Mouse (Mus musculus) megakaryocyte, embryonic 14.5 days (primary cell): ENCODE measurements around the gene Myo1h. TPM values are rescaled to one million over a fixed set of nuclear protein-coding genes. Genes with fewer than 3 reads are reported as not detected.
A peak's percentile ranks its signal among the peaks of the same experiment; 100 is the strongest.

Experiments used
- H3K27me3 ChIP-seq: replicated peaks from 2 replicates; pipeline ENCODE3; 2012; ENCODE audit warnings: inconsistent platforms
- H3K36me3 ChIP-seq: replicated peaks from 2 replicates; pipeline ENCODE3; 2012; ENCODE audit warnings: low read length, inconsistent platforms, mixed read lengths
- H3K4me1 ChIP-seq: 2 replicates; pipeline ENCODE4 v1.6.1; 2012; ENCODE audit warnings: inconsistent platforms
- H3K4me3 ChIP-seq: replicated peaks from 2 replicates; pipeline ENCODE3; 2012; ENCODE audit warnings: moderate library complexity, mild to moderate bottlenecking, inconsistent platforms
- H3K9me3 ChIP-seq: 2 replicates; pipeline ENCODE4 v1.6.1; 2012; ENCODE audit warnings: inconsistent platforms
- FLI1 ChIP-seq: IDR thresholded peaks from 2 replicates; pipeline ENCODE4 v1.6.1; 2012; ENCODE audit warnings: low read length, inconsistent platforms, mixed read lengths
- GATA1 ChIP-seq: IDR thresholded peaks from 3 replicates; pipeline ENCODE4 v1.6.1; 2012; ENCODE audit warnings: mixed read lengths, low read length, inconsistent platforms, borderline replicate concordance
- polyA plus RNA-seq: library from polyadenylated mRNA; stranded (reverse); fragments of >175 nt; gene quantifications from 2 replicates; pipeline ENCODE4 v1.2.3, GENCODE M21; 2012; ENCODE audit warnings: low replicate concordance; ENCODE audit not compliant: insufficient read depth

The Myo1h gene
- polyA plus RNA-seq, 1 experiment, result not detected

DNA sequence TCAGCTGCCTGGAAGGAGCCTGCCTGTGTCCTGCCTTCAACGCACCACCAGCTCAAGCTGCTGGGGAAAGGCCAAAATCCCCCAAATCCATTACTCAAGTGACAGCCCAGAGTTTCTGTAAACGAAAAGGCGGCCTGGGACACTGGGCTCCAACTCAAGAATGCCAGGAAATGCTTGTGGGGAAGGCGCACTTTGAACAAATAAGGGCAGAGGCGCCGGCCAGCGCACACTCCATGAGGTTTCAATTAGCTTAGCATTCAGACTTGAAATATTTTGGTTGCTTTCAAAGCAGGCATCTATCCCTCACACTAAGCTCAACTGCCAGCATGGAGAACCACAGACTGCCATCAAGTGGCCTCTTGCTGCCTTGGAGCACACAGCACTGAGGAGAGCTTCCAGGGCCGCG lies 81.4 kb downstream of the Myo1h start:
- Histone ChIP-seq H3K4me1 (peaks cover 69% of the 10 kb centered on the region), H3K27me3 (no peaks in the 10 kb centered on the region)

DNA sequence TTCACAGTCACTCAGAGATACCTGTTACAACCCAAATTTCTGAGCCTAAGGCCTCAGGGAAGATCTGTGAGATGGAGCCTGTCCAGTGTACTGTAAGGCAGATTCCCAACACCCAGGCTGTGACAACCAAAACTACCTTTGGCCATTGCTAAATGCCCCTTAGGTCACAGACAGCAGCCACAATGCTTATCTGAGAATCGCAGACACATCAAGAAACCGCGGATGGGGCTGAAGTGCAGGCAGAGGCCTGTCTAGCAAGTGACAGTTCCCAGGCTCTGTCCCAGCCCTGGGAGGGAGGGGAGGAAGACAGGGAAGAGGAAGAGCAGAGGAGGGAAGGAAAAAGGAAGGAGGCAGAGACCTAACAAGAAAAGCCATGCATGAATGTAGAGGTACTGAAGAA lies 82.4 kb downstream of the Myo1h start:
- Histone ChIP-seq H3K4me3 (peak overlapping the region; percentile 88), H3K9me3 (no peaks in the 10 kb centered on the region), H3K27me3 (no peaks in the 10 kb centered on the region), H3K36me3 (peaks cover 96% of the 10 kb centered on the region), H3K4me1 (peaks cover 70% of the 10 kb centered on the region)
- TF ChIP-seq GATA1, result no peak
- TF ChIP-seq FLI1, result no peak

More for the DNA sequence above, 81.4 kb downstream of the Myo1h start:
- Histone ChIP-seq H3K36me3 (peaks cover 96% of the 10 kb centered on the region), H3K4me3 (peak overlapping the region; percentile 88), H3K9me3 (no peaks in the 10 kb centered on the region)
- TF ChIP-seq FLI1 (no peak), GATA1 (no peak)

DNA sequence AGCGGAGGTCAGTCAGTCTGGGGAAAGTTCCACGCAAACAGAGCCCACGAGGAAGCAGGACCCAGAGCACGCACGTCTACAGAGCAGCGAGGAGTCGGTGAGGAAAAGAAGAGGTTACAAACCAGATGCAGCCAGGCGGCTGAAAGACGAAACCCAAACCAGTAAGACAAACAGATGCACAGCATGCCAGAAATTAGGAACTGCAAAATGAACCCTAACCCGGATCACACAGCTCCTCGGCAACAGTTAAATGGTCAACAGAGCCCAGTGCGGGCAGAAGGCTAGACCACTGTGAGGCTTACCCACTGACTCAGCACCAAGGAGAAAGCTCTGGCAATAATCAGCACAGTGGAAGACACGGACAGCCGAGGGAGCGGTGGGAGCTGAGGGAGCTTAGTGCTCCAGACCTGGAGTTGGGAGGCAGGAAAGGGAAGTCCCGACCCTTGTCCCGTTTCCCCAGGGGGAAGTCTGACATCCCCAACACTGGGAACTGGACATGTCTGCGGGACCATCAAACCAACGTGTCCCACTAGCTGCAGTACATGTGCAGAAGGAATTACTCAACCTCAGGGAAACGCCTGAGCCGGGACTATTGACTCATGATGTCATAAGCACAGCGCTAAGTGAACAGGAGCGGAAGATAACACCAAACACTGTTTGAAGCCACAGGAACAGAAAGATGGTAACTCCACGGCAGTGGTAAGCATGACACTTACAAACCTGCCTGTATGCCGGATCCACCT lies 82.9 kb downstream of the Myo1h start:
- Histone ChIP-seq H3K27me3 (no peaks in the 10 kb centered on the region), H3K9me3 (no peaks in the 10 kb centered on the region), H3K36me3 (peaks cover 93% of the 10 kb centered on the region), H3K4me1 (peaks cover 76% of the 10 kb centered on the region), H3K4me3 (peak overlapping the region; percentile 88)
- TF ChIP-seq GATA1 (no peak), FLI1 (no peak)

DNA sequence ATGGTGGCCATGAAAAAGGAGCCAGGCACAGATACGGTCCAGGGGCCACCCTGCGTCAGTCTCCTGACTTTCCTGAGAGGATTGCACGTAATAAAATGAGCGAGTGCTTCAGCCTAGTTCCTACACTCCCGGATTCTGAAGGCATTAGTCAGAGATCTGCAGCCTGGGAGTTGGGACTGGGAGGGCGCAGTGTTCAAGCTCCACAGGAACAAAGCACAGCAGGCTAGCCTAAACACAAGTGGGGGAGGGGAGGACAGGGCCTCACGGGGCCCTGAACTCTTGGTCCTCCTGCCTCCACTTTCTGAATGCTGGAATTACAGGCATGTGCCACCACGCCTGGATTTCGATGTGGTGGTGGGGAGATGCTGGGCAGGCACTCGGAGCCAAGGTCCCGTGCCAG lies 83.6 kb downstream of the Myo1h start:
- TF ChIP-seq GATA1, result no peak
- no peak for TF ChIP-seq FLI1
- Histone ChIP-seq H3K4me3 (no peak overlapping the region), H3K36me3 (peaks cover 86% of the 10 kb centered on the region), H3K4me1 (peaks cover 82% of the 10 kb centered on the region), H3K9me3 (no peaks in the 10 kb centered on the region), H3K27me3 (no peaks in the 10 kb centered on the region)

DNA sequence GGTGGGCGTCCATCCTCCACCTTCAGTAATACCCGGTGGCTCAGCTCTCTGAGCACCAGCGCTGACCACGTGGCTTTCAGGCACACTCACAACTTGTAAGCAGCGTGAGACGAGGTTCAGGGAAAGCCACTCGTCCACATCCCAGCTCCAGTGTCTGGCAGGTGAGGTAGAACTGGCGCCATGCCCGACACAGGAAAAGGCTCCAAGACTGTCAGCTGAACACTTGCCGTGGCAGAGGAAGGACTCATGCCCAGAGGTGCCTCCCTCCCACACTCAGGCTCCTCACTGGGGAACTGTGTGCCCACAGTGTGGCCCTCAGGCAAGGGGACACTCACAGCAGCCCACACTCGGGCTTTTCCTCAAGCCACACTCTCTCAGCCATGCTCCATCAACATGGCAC lies 84.2 kb downstream of the Myo1h start:
- Histone ChIP-seq H3K27me3 (no peaks in the 10 kb centered on the region), H3K9me3 (no peaks in the 10 kb centered on the region), H3K4me1 (peaks cover 89% of the 10 kb centered on the region), H3K4me3 (no peak overlapping the region), H3K36me3 (peaks cover 80% of the 10 kb centered on the region)
- TF ChIP-seq FLI1 (no peak), GATA1 (no peak)

DNA sequence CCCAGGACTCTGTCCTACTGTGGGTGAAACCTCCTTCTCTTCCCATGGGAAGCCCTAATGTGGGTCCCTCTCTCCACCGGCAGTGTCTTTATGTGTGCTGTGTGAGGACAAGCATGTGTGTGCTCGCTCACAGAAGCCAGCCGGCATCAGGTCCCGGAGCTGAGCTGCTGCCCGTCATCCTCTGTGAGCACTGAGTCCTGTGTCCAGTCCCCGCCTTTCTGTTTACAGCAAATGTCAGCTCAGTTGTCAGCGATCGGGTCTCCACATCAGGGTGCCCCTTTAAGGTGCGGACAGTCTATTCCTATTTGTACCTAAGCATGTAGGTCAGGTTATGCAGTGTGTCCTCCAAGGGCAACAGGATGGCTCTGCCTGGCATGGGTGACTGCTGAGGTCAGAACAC lies 84.6 kb downstream of the Myo1h start:
- Histone ChIP-seq H3K27me3 (no peaks in the 10 kb centered on the region), H3K9me3 (no peaks in the 10 kb centered on the region), H3K4me3 (peak overlapping the region; percentile 54), H3K4me1 (peaks cover 92% of the 10 kb centered on the region), H3K36me3 (peaks cover 76% of the 10 kb centered on the region)
- TF ChIP-seq FLI1, result no peak
- TF ChIP-seq GATA1, result no peak

DNA sequence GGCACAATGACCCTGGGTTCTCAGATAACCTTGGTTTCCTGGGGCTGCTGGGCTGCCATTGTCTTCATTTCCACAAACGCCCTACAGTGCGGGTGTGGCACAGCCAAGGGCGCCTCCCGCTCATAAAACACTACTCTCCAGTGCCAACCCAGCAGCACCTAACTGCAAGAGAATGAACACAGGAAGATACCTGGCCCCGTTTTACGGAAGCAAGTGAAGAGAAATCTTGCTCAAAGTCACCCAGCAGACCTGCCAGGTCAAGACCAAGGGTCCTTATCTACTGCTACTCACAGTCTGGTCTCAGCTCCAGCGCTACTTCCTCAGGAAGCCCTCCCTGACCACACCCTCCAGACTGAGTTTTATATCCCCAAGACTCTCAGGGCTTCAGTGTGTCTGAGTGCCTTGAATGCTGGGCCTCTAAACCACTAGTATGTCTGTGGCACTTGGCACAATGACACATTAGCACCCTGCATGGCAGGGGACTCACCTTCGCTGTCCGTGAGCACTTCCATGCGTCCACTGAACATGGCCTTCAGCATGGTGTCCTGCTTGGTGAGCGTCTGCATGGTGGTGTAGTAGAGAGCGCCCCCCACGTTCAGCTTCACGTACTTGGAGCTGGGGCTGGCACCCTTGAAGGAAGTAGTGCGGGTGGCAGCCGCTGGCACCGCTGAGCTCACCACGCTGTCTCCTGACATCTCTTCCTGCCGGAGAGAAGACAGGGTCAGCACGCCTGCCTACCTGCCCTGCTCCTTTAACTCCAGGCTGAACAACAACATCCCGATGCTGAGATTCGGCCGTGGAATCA lies 85.6 kb downstream of the Myo1h start:
- Histone ChIP-seq H3K4me3 (peak overlapping the region; percentile 88), H3K4me1 (peaks cover 99% of the 10 kb centered on the region), H3K36me3 (peaks cover 66% of the 10 kb centered on the region), H3K9me3 (no peaks in the 10 kb centered on the region), H3K27me3 (no peaks in the 10 kb centered on the region)
- TF ChIP-seq FLI1, result no peak
- 0 out of 3 replicates have a peak, but pooled peaks have one; percentile 16 for TF ChIP-seq GATA1

DNA sequence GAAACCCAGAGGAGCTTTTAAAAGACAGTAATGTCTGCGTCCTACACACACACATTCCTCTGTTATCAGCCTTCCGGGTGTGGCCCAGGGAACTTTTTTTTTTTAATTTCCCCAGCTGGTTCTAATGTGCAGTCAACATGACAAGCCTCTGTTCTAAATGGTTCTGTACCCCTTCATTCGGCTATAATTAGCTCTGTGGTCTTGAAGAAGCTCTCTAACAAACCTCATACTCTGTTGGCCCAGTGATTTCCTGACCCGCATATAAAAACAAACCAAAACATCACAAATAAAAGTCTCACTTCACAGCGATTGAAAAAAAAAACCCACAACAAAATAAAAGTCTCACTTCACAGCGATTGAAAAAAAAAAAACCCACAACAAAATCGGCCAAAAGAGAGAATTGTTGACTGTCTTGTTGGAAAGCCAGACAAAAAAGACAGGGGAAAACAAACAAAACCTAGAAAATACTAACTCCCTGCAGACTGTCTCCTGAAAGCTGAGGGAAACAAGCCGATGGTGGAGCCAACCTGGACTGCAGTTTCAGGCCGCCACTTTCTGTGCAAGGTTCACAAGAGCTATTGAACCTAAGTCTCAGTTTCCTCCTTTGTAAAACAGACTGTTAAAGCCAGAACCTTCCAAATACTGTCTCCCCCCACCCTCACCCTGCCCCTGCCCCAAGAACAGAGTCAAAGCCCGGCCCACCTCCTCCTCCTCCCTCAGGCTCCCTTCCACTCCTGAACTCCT lies 89.4 kb downstream of the Myo1h start:
- TF ChIP-seq GATA1 (no peak), FLI1 (no peak)
- peak overlapping the region; percentile 98 for H3K4me3 ChIP-seq

DNA sequence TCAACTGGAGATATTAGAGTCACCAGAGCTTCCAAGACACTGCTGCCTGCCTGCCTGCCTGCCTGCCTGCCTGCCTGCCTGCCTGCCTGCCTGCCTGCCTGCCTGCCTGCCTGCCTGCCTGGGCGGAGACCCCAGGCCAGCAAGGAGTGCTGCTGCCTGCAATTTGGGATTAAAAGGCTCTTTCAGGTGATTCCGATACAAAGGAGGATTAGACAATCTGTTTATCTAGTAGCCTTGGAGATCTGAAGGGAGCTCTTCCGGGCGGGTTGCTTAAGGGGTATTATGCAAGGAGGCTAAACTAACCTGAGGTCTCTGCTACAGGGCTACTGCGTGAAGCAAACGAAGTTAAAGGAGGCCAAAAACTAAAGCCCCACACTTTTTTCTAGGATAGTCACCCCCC lies 90.0 kb downstream of the Myo1h start:
- Histone ChIP-seq H3K4me3 (peak overlapping the region; percentile 98), H3K36me3 (peaks cover 38% of the 10 kb centered on the region), H3K4me1 (peaks cover 87% of the 10 kb centered on the region), H3K27me3 (no peaks in the 10 kb centered on the region), H3K9me3 (no peaks in the 10 kb centered on the region)
- TF ChIP-seq FLI1 (no peak), GATA1 (no peak)

More for the DNA sequence above, 89.4 kb downstream of the Myo1h start:
- Histone ChIP-seq H3K9me3 (no peaks in the 10 kb centered on the region), H3K4me1 (peaks cover 87% of the 10 kb centered on the region), H3K36me3 (peaks cover 38% of the 10 kb centered on the region), H3K27me3 (no peaks in the 10 kb centered on the region)

DNA sequence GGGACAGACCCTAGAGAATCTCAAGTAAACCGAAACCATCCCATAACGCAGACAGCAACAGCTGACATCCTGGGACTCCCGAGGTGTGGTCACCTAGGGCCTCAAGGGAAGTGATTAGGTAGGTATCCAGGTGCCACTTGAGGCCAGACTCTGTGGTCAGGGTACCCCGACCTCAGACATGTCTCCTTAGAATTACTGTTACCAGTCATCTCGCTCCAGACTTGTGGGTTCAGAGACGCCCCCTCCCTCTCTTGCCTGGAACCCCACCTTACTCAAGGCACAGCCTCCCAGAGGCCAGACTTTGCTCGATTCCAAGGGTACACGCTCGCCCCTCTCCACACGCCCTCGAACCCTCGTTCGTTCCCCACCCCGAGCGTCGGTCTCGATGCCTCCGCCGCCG lies 90.8 kb downstream of the Myo1h start:
- no peaks in the 10 kb centered on the region for H3K9me3 ChIP-seq
- peaks cover 37% of the 10 kb centered on the region for H3K36me3 ChIP-seq
- TF ChIP-seq FLI1 (no peak), GATA1 (no peak)
- peak overlapping the region; percentile 98 for H3K4me3 ChIP-seq
- no peaks in the 10 kb centered on the region for H3K27me3 ChIP-seq
- peaks cover 86% of the 10 kb centered on the region for H3K4me1 ChIP-seq
